Mouse (Mus musculus) hindbrain, embryonic 13.5 days (tissue): ENCODE measurements at regions not wholly inside any gene's neighbourhood (a gene's known extent, or its start where the extent isn't known, plus 50 kb on each side); places are given as distances from the start of the nearest gene placed in this dataset.

Source experiments
- ATAC-seq: fragments of 200-750 bp; cut with Nextera tagmentation; 2 replicates; pipeline ENCODE4 v1.8.0; 2017; ENCODE audit warnings: moderate TSS enrichment; ENCODE audit not compliant: low FRiP score
- H3K27ac ChIP-seq: fragments of 300-500 bp; sonication (generic); 2 replicates; pipeline ENCODE4 v1.5.1; 2015; ENCODE audit warnings: inconsistent platforms, mild to moderate bottlenecking, moderate library complexity
- H3K27me3 ChIP-seq: fragments of 300-500 bp; sonication (generic); 2 replicates; pipeline ENCODE4 v1.6.1; 2015; ENCODE audit warnings: mild to moderate bottlenecking, inconsistent platforms
- H3K36me3 ChIP-seq: fragments of 300-500 bp; sonication (generic); 2 replicates; pipeline ENCODE4 v1.6.1; 2015; ENCODE audit warnings: mild to moderate bottlenecking, inconsistent platforms
- H3K4me1 ChIP-seq: fragments of 300-500 bp; sonication (generic); replicated peaks from 2 replicates; pipeline ENCODE4 v1.6.1; 2015; ENCODE audit warnings: inconsistent platforms
- H3K4me2 ChIP-seq: fragments of 300-500 bp; sonication (generic); 2 replicates; pipeline ENCODE4 v1.6.1; 2015; ENCODE audit warnings: inconsistent platforms, mild to moderate bottlenecking, moderate library complexity
- H3K4me3 ChIP-seq: fragments of 300-500 bp; sonication (generic); 2 replicates; pipeline ENCODE4 v1.5.1; 2015; ENCODE audit warnings: mild to moderate bottlenecking, inconsistent platforms
- H3K9ac ChIP-seq: fragments of 300-500 bp; sonication (generic); 2 replicates; pipeline ENCODE4 v1.6.1; 2015; ENCODE audit warnings: mild to moderate bottlenecking, inconsistent platforms
- H3K9me3 ChIP-seq: fragments of 300-500 bp; sonication (generic); 2 replicates; pipeline ENCODE4 v1.6.1; 2016; ENCODE audit warnings: inconsistent platforms
- WGBS: fragments of 180-500 bp; shearing (Covaris S2); methylation state at CpG from one replicate; pipeline ENCODE4 v1.1.7; 2015; 5-methylcytosine and 5-hydroxymethylcytosine counted together

- Histone ChIP-seq H3K4me1 (no peaks in the 10 kb centered on the region), H3K9ac (no peak overlapping the region), H3K27ac (no peak overlapping the region), H3K27me3 (no peaks in the 10 kb centered on the region), H3K36me3 (no peaks in the 10 kb centered on the region; the same call in 1 of the 2 replicates), H3K4me2 (no peak overlapping the region), H3K4me3 (no peak overlapping the region), H3K9me3 (peaks cover 7% of the 10 kb centered on the region; the same call in 1 of the 2 replicates)
- no peak for ATAC-seq
- WGBS, result 72% methylated on average over 4 of the region's 4 CpGs
Measured at GRCm38 (mm10) chr13:28898900-28899299, 54.6 kb downstream of the Sox4 start.

- no peak overlapping the region for H3K4me2 ChIP-seq
- peaks cover 5% of the 10 kb centered on the region; the same call in 1 of the 2 replicates for H3K27me3 ChIP-seq
- H3K27ac ChIP-seq, result no peak overlapping the region
- H3K4me1 ChIP-seq, result no peaks in the 10 kb centered on the region
- H3K9ac ChIP-seq, result no peak overlapping the region
- peaks cover 7% of the 10 kb centered on the region; the same call in 1 of the 2 replicates for H3K9me3 ChIP-seq
- WGBS, result 82% methylated on average over 6 of the region's 6 CpGs
- ATAC-seq, result no peak
- H3K36me3 ChIP-seq, result no peaks in the 10 kb centered on the region; the same call in 1 of the 2 replicates
- H3K4me3 ChIP-seq, result no peak overlapping the region
Measured at GRCm38 (mm10) chr13:28892896-28893295, 60.6 kb downstream of the Sox4 start.

GRCm38 (mm10) chr13:28887098-28887497, 66.4 kb downstream of the Sox4 start:
- no peak overlapping the region for H3K27ac ChIP-seq
- ATAC-seq, result no peak
- peak overlapping the region; percentile 35 for H3K4me2 ChIP-seq
- H3K27me3 ChIP-seq, result peaks cover 22% of the 10 kb centered on the region
- H3K36me3 ChIP-seq, result no peaks in the 10 kb centered on the region
- no peak overlapping the region; the same call in 1 of the 2 replicates for H3K4me3 ChIP-seq
- peaks cover 40% of the 10 kb centered on the region for H3K4me1 ChIP-seq
- WGBS, result 9% methylated on average over 13 of the region's 13 CpGs
- no peak overlapping the region for H3K9ac ChIP-seq
- no peaks in the 10 kb centered on the region for H3K9me3 ChIP-seq

GRCm38 (mm10) chr13:28886691-28887090, 66.8 kb downstream of the Sox4 start:
- 4% methylated on average over 11 of the region's 11 CpGs for WGBS
- no peak overlapping the region for H3K27ac ChIP-seq
- H3K36me3 ChIP-seq, result no peaks in the 10 kb centered on the region
- ATAC-seq, result no peak
- H3K4me1 ChIP-seq, result peaks cover 45% of the 10 kb centered on the region
- H3K27me3 ChIP-seq, result peaks cover 22% of the 10 kb centered on the region
- H3K4me2 ChIP-seq, result peak overlapping the region; percentile 35
- H3K4me3 ChIP-seq, result no peak overlapping the region
- H3K9me3 ChIP-seq, result no peaks in the 10 kb centered on the region
- H3K9ac ChIP-seq, result no peak overlapping the region

- Histone ChIP-seq H3K4me3 (peak overlapping the region; percentile 59), H3K27me3 (peaks cover 22% of the 10 kb centered on the region), H3K4me2 (peak overlapping the region; percentile 73), H3K9ac (peak overlapping the region; percentile 78), H3K27ac (0 out of 2 replicates have a peak overlapping the region, but pooled peaks have one; percentile 12), H3K36me3 (no peaks in the 10 kb centered on the region), H3K9me3 (no peaks in the 10 kb centered on the region), H3K4me1 (peaks cover 56% of the 10 kb centered on the region)
- 0% methylated on average over 29 of the region's 30 CpGs for WGBS
- peak; percentile 71 for ATAC-seq
Measured at GRCm38 (mm10) chr13:28885083-28886037, 68.2 kb downstream of the Sox4 start.

- WGBS, result under 1% methylated on average over 26 of the region's 26 CpGs
- H3K9ac ChIP-seq, result peak overlapping the region; percentile 78
- ATAC-seq, result no peak
- no peaks in the 10 kb centered on the region for H3K36me3 ChIP-seq
- peak overlapping the region; percentile 59 for H3K4me3 ChIP-seq
- peaks cover 66% of the 10 kb centered on the region for H3K4me1 ChIP-seq
- no peaks in the 10 kb centered on the region for H3K9me3 ChIP-seq
- H3K4me2 ChIP-seq, result peak overlapping the region; percentile 73
- no peak overlapping the region for H3K27ac ChIP-seq
- peaks cover 22% of the 10 kb centered on the region for H3K27me3 ChIP-seq
Measured at GRCm38 (mm10) chr13:28884191-28884820, 69.2 kb downstream of the Sox4 start.

- no peak for ATAC-seq
- peaks cover 75% of the 10 kb centered on the region for H3K4me1 ChIP-seq
- peaks cover 22% of the 10 kb centered on the region for H3K27me3 ChIP-seq
- no peaks in the 10 kb centered on the region for H3K36me3 ChIP-seq
- 31% methylated on average over 8 of the region's 8 CpGs for WGBS
- H3K27ac ChIP-seq, result no peak overlapping the region
- H3K9me3 ChIP-seq, result no peaks in the 10 kb centered on the region
- H3K4me2 ChIP-seq, result peak overlapping the region; percentile 73
- H3K4me3 ChIP-seq, result peak overlapping the region; percentile 59
- H3K9ac ChIP-seq, result peak overlapping the region; percentile 78
Measured at GRCm38 (mm10) chr13:28883398-28883797, 70.1 kb downstream of the Sox4 start.

GRCm38 (mm10) chr13:28880888-28881287, 72.6 kb downstream of the Sox4 start:
- Histone ChIP-seq H3K4me3 (peak overlapping the region; percentile 12; the same call in 1 of the 2 replicates), H3K4me2 (peak overlapping the region; percentile 73)

GRCm38 (mm10) chr13:28878692-28879091, 74.8 kb downstream of the Sox4 start:
- ATAC-seq, result no peak
- H3K9me3 ChIP-seq, result no peaks in the 10 kb centered on the region
- no peak overlapping the region for H3K27ac ChIP-seq
- H3K4me2 ChIP-seq, result no peak overlapping the region
- H3K4me1 ChIP-seq, result peaks cover 67% of the 10 kb centered on the region
- H3K9ac ChIP-seq, result no peak overlapping the region
- WGBS, result 93% methylated on average over 3 of the region's 3 CpGs
- H3K27me3 ChIP-seq, result no peaks in the 10 kb centered on the region
- H3K36me3 ChIP-seq, result peaks cover 5% of the 10 kb centered on the region; the same call in 1 of the 2 replicates
- no peak overlapping the region for H3K4me3 ChIP-seq

More at GRCm38 (mm10) chr13:28880888-28881287, 72.6 kb downstream of the Sox4 start:
- H3K36me3 ChIP-seq, result no peaks in the 10 kb centered on the region
- no peaks in the 10 kb centered on the region for H3K9me3 ChIP-seq
- WGBS, result 68% methylated on average over 6 of the region's 6 CpGs
- peaks cover 76% of the 10 kb centered on the region for H3K4me1 ChIP-seq
- H3K9ac ChIP-seq, result no peak overlapping the region
- H3K27ac ChIP-seq, result no peak overlapping the region
- 0 out of 2 replicates have a peak, but pooled peaks cover 2% of the 10 kb centered on the region for H3K27me3 ChIP-seq
- ATAC-seq, result no peak

- Histone ChIP-seq H3K9ac (no peak overlapping the region), H3K4me1 (peaks cover 51% of the 10 kb centered on the region), H3K9me3 (no peaks in the 10 kb centered on the region), H3K36me3 (peaks cover 5% of the 10 kb centered on the region; the same call in 1 of the 2 replicates), H3K27me3 (no peaks in the 10 kb centered on the region), H3K4me3 (no peak overlapping the region), H3K4me2 (no peak overlapping the region), H3K27ac (no peak overlapping the region)
- 70% methylated on average over 4 of the region's 4 CpGs for WGBS
- ATAC-seq, result no peak
Measured at GRCm38 (mm10) chr13:28876771-28877170, 76.7 kb downstream of the Sox4 start.

GRCm38 (mm10) chr13:28870681-28871080, 82.8 kb downstream of the Sox4 start:
- H3K9me3 ChIP-seq, result no peaks in the 10 kb centered on the region
- H3K27me3 ChIP-seq, result no peaks in the 10 kb centered on the region
- no peak for ATAC-seq
- H3K36me3 ChIP-seq, result peaks cover 14% of the 10 kb centered on the region
- WGBS, result 91% methylated on average over 4 of the region's 4 CpGs
- peaks cover 29% of the 10 kb centered on the region for H3K4me1 ChIP-seq
- H3K4me3 ChIP-seq, result no peak overlapping the region
- H3K9ac ChIP-seq, result no peak overlapping the region
- H3K4me2 ChIP-seq, result no peak overlapping the region
- H3K27ac ChIP-seq, result no peak overlapping the region

GRCm38 (mm10) chr13:28867210-28867609, 86.3 kb downstream of the Sox4 start:
- Histone ChIP-seq H3K4me2 (no peak overlapping the region), H3K27me3 (no peaks in the 10 kb centered on the region), H3K4me1 (peaks cover 23% of the 10 kb centered on the region), H3K9ac (no peak overlapping the region), H3K36me3 (peaks cover 20% of the 10 kb centered on the region), H3K27ac (peak overlapping the region; percentile 52), H3K9me3 (no peaks in the 10 kb centered on the region), H3K4me3 (no peak overlapping the region)
- no peak for ATAC-seq
- 61% methylated on average over 5 of the region's 5 CpGs for WGBS
